Mouse (Mus musculus) CH12.LX (cell line): ENCODE measurements at regions not wholly inside any gene's neighbourhood (a gene's known extent, or its start where the extent isn't known, plus 50 kb on each side); places are given as distances from the start of the nearest gene placed in this dataset.

Source experiments
- DNase-seq: peaks from one replicate; pipeline ENCODE4 v3.0.0-alpha.2; 2013; ENCODE audit errors: extremely low read depth
- H3K27ac ChIP-seq: 2 replicates; pipeline ENCODE4 v1.5.1; 2012; ENCODE audit warnings: low read depth, mild to moderate bottlenecking, control low read depth, moderate library complexity; ENCODE audit not compliant: insufficient read depth
- H3K27me3 ChIP-seq: replicated peaks from 2 replicates; pipeline ENCODE3; 2012; ENCODE audit warnings: inconsistent platforms
- H3K36me3 ChIP-seq, 2 experiments: replicated peaks in 1 of 2; 2 replicates each; pipeline versions ENCODE3 to v1.6.1; 2012; ENCODE audit warnings: inconsistent platforms in 1 of 2, low read length in 1 of 2, mild to moderate bottlenecking in 1 of 2, mixed read lengths in 1 of 2, moderate library complexity in 1 of 2; ENCODE audit not compliant: control insufficient read depth in 1 of 2, insufficient read depth in 1 of 2
- H3K4me1 ChIP-seq, 2 experiments: 2 replicates each; pipeline ENCODE4 v1.6.1; 2012; ENCODE audit warnings: inconsistent platforms in 1 of 2, moderate library complexity in 1 of 2; ENCODE audit not compliant: insufficient read depth in 2 of 2, control insufficient read depth in 1 of 2
- H3K4me2 ChIP-seq: 2 replicates; pipeline ENCODE4 v1.6.1; 2012; ENCODE audit warnings: low read depth, mild to moderate bottlenecking, control low read depth; ENCODE audit not compliant: poor library complexity, insufficient read depth, severe bottlenecking
- H3K4me3 ChIP-seq, 3 experiments: fragments of 150-350 bp in 1 of 3; sonication (generic) in 1 of 3; replicated peaks in 1 of 3; 2 replicates each; pipeline versions ENCODE3 to v1.5.1; 2011 to 2012; ENCODE audit warnings: low read depth in 2 of 3, low read length in 2 of 3, mild to moderate bottlenecking in 2 of 3, moderate library complexity in 2 of 3, control low read depth in 1 of 3, improper control_type of control experiment in 1 of 3, inconsistent platforms in 1 of 3, mixed read lengths in 1 of 3; ENCODE audit not compliant: poor library complexity in 1 of 3
- H3K79me2 ChIP-seq: replicated peaks from 2 replicates; pipeline ENCODE4 v1.6.1; 2012; ENCODE audit warnings: mild to moderate bottlenecking, moderate library complexity; ENCODE audit not compliant: control insufficient read depth, poor library complexity, insufficient read depth, severe bottlenecking; ENCODE audit errors: extremely low read depth
- H3K9ac ChIP-seq: 2 replicates; pipeline ENCODE4 v1.6.1; 2012; ENCODE audit warnings: low read depth, mild to moderate bottlenecking, control low read depth, moderate library complexity; ENCODE audit not compliant: insufficient read depth
- H3K9me3 ChIP-seq: replicated peaks from 2 replicates; pipeline ENCODE3; 2012; ENCODE audit warnings: low read length, inconsistent platforms, mixed read lengths
- BHLHE40 ChIP-seq: IDR thresholded peaks from 2 replicates; pipeline ENCODE4 v1.6.1; 2011; ENCODE audit warnings: mild to moderate bottlenecking, low read depth, low read length, improper control_type of control experiment
- CHD2 ChIP-seq: IDR thresholded peaks from 2 replicates; pipeline ENCODE4 v1.6.1; 2011; ENCODE audit warnings: low read length, improper control_type of control experiment
- CTCF ChIP-seq, 2 experiments: IDR thresholded peaks in 1 of 2; conservative IDR thresholded peaks in 1 of 2; 2 replicates each; pipeline ENCODE4 v1.5.1; 2011 to 2012; ENCODE audit warnings: low read depth in 2 of 2, low read length in 2 of 2, improper control_type of control experiment in 1 of 2, inconsistent platforms in 1 of 2, mild to moderate bottlenecking in 1 of 2, moderate library complexity in 1 of 2
- EP300 ChIP-seq: IDR thresholded peaks from 2 replicates; pipeline ENCODE4 v1.6.1; 2011; ENCODE audit warnings: low read length, improper control_type of control experiment
- ETS1 ChIP-seq: conservative IDR thresholded peaks from 2 replicates; pipeline ENCODE4 v1.6.1; 2012; ENCODE audit warnings: low read depth, mild to moderate bottlenecking, inconsistent platforms, low read length, improper control_type of control experiment, moderate library complexity
- IRF4 ChIP-seq: IDR thresholded peaks from 2 replicates; pipeline ENCODE4 v1.6.1; 2014; ENCODE audit warnings: low read depth, mild to moderate bottlenecking, inconsistent platforms, low read length, improper control_type of control experiment
- KAT2A ChIP-seq: IDR thresholded peaks from 2 replicates; pipeline ENCODE4 v1.6.1; 2012; ENCODE audit warnings: low read length, improper control_type of control experiment, inconsistent platforms; ENCODE audit not compliant: insufficient replicate concordance
- MAFK ChIP-seq: IDR thresholded peaks from 2 replicates; pipeline ENCODE4 v1.6.1; 2011; ENCODE audit warnings: low read length, improper control_type of control experiment; ENCODE audit not compliant: insufficient replicate concordance
- MAX ChIP-seq: IDR thresholded peaks from 2 replicates; pipeline ENCODE4 v1.6.1; 2011; ENCODE audit warnings: low read length, improper control_type of control experiment
- MAZ ChIP-seq: IDR thresholded peaks from 2 replicates; pipeline ENCODE4 v1.6.1; 2012; ENCODE audit warnings: low read depth, mild to moderate bottlenecking, inconsistent platforms, low read length, improper control_type of control experiment, moderate library complexity
- MYC ChIP-seq: IDR thresholded peaks from 2 replicates; pipeline ENCODE4 v1.6.1; 2011; ENCODE audit warnings: low read depth, mild to moderate bottlenecking, improper control_type of control experiment, low read length
- POLR2A ChIP-seq: IDR thresholded peaks from 2 replicates; pipeline ENCODE4 v1.6.1; 2011; ENCODE audit warnings: low read depth, mild to moderate bottlenecking, improper control_type of control experiment, low read length
- SMC3 ChIP-seq: IDR thresholded peaks from 2 replicates; pipeline ENCODE4 v1.6.1; 2011; ENCODE audit warnings: low read depth, low read length, improper control_type of control experiment
- TCF12 ChIP-seq: IDR thresholded peaks from 2 replicates; pipeline ENCODE4 v1.6.1; 2014; ENCODE audit warnings: low read depth, mild to moderate bottlenecking, inconsistent platforms, low read length, improper control_type of control experiment
- UBTF ChIP-seq: IDR thresholded peaks from 2 replicates; pipeline ENCODE4 v1.6.1; 2012; ENCODE audit warnings: low read depth, mild to moderate bottlenecking, inconsistent platforms, low read length, improper control_type of control experiment, moderate library complexity
- ZKSCAN1 ChIP-seq: IDR thresholded peaks from 2 replicates; pipeline ENCODE4 v1.6.1; 2012; ENCODE audit warnings: low read depth, inconsistent platforms, low read length, improper control_type of control experiment, borderline replicate concordance
- ZNF384 ChIP-seq: IDR thresholded peaks from 2 replicates; pipeline ENCODE4 v1.6.1; 2012; ENCODE audit warnings: low read depth, low read length, improper control_type of control experiment, inconsistent platforms
- dilution Hi-C: fragments of 300-500 bp; cut with MboI; formaldehyde crosslinking; loops from 2 replicates; pipeline ENCODE4 v1.14.3; 2020; ENCODE audit warnings: low sequenced_read_pairs; ENCODE audit not compliant: extremely low pct_unique_long_range_greater_than_20kb, extremely low pct_ligation_motif_present
- in situ Hi-C: fragments of 300-500 bp; cut with MboI; formaldehyde crosslinking; loops from 3 replicates; pipeline ENCODE4 v1.14.3; 2019; ENCODE audit warnings: low sequenced_read_pairs, low pct_ligation_motif_present, low pct_unique_long_range_greater_than_20kb, mixed read lengths

DNA sequence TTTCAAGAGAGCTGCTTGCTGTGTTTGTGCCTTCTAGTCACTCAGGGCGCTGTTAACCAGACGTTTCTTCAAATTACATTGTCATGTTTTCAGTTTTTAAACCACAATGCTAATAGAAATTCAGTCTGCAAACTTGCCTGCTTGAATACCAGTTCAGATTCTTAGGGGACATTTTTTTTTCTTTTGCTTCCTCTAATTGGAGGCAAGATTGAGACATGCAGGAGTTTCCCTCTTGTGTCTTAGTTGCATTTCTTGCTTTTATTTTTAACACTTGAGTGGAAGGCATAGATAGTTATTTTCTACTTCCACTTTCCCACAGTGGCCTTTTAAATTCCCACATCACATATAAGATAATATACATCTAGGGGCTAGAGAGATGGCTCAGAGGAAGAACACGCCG, 246.8 kb downstream of the Grpr start:
- Histone ChIP-seq H3K4me3 (no peak overlapping the region), H3K4me1 (peaks cover 8 to 18% of the 10 kb centered on the region in 2 experiments; a peak in 2 of 4 replicates), H3K79me2 (no peaks in the 10 kb centered on the region), H3K9me3 (no peaks in the 10 kb centered on the region), H3K9ac (no peak overlapping the region), H3K4me2 (peak overlapping the region; percentile 21; the same call in 1 of the 2 replicates), H3K27ac (no peak overlapping the region), H3K36me3 (no peaks in the 10 kb centered on the region), H3K27me3 (no peaks in the 10 kb centered on the region)
- dilution Hi-C loops, result no loop called here
- DNase-seq, result peak; percentile 21
- TF ChIP-seq EP300, result peak; percentile 28; the same call in 1 of the 2 replicates
- no peak for TF ChIP-seq CHD2
- TF ChIP-seq ZNF384, result peak; percentile 78
- in situ Hi-C loops, result no loop called here

- peaks cover 8 to 27% of the 10 kb centered on the region in 2 experiments; a peak in 3 of 4 replicates for H3K4me1 ChIP-seq
- no peak overlapping the region for H3K4me3 ChIP-seq
- no peaks in the 10 kb centered on the region for H3K79me2 ChIP-seq
- dilution Hi-C loops, result no loop called here
- no peaks in the 10 kb centered on the region for H3K27me3 ChIP-seq
- H3K9me3 ChIP-seq, result no peaks in the 10 kb centered on the region
- TF ChIP-seq MAX (no peak), MAFK (peak; percentile 71; the same call in 1 of the 2 replicates), KAT2A (no peak), POLR2A (no peak), TCF12 (no peak), MYC (no peak), IRF4 (0 out of 2 replicates have a peak, but pooled peaks have one; percentile 33), UBTF (no peak), ZKSCAN1 (no peak), MAZ (no peak), BHLHE40 (peak; percentile 78), ETS1 (0 out of 2 replicates have a peak, but pooled peaks have one; percentile 19), EP300 (peak; percentile 63; the same call in 1 of the 2 replicates), SMC3 (no peak), CTCF (conservative IDR thresholded peaks at IDR 0.05 in 1 of 2, IDR thresholded peaks at IDR 0.05 in 1 of 2; ENCODE audit: low read depth in 2 of 2, low read length in 2 of 2) (no peak)
- TF ChIP-seq, all 38 proteins: peak for 5
- in situ Hi-C loops, result no loop called here
- Histone ChIP-seq H3K4me2 (no peak overlapping the region; the same call in 1 of the 2 replicates), H3K27ac (no peak overlapping the region), H3K9ac (no peak overlapping the region), H3K36me3 (no peaks in the 10 kb centered on the region)
- DNase-seq, result peak; percentile 49
Observed at GRCm38 (mm10) chrX:163301045-163301444, 248.4 kb downstream of the Grpr start.
